Mouse (Mus musculus) frontal cortex, postnatal 36 days (tissue): ENCODE measurements at regions not wholly inside any gene's neighbourhood (a gene's known extent, or its start where the extent isn't known, plus 50 kb on each side); places are given as distances from the start of the nearest gene placed in this dataset.
A peak's percentile ranks its signal among the peaks of the same experiment; 100 is the strongest.

ENCODE experiments used
- DNase-seq, 2 experiments: peaks; one replicate each; pipeline ENCODE4 v3.0.0; 2022; ENCODE audit warnings: low spot score in 2 of 2

- peak; percentile 55 to 73 for DNase-seq
Measured at GRCm38 (mm10) chr10:68606848-68607247, 65.2 kb upstream of the Cabcoco1 start.

- no peak for DNase-seq
Measured at GRCm38 (mm10) chr10:68611906-68612305, 70.2 kb upstream of the Cabcoco1 start.

GRCm38 (mm10) chr10:68612727-68613126 is 71.0 kb upstream of the Cabcoco1 start:
- no peak for DNase-seq

- DNase-seq: no peak
Measured at GRCm38 (mm10) chr10:68623786-68624185, 82.1 kb upstream of the Cabcoco1 start.

GRCm38 (mm10) chr10:68625329-68625728 is 83.6 kb upstream of the Cabcoco1 start:
- no peak for DNase-seq

- DNase-seq: no peak
Measured at GRCm38 (mm10) chr10:68625752-68626151, 84.1 kb upstream of the Cabcoco1 start.

- no peak for DNase-seq
Measured at GRCm38 (mm10) chr10:68629486-68629885, 87.8 kb upstream of the Cabcoco1 start.

GRCm38 (mm10) chr10:68633180-68633579 is 90.3 kb upstream of the Tmem26 start:
- DNase-seq: no peak

GRCm38 (mm10) chr10:68652700-68653099 is 70.7 kb upstream of the Tmem26 start:
- no peak for DNase-seq

GRCm38 (mm10) chr10:68655491-68655890 is 68.0 kb upstream of the Tmem26 start:
- DNase-seq: no peak

- DNase-seq: no peak
Measured at GRCm38 (mm10) chr10:68666094-68666493, 57.4 kb upstream of the Tmem26 start.

GRCm38 (mm10) chr10:68669330-68669729 is 54.1 kb upstream of the Tmem26 start:
- no peak for DNase-seq

GRCm38 (mm10) chr10:68669992-68670391 is 53.5 kb upstream of the Tmem26 start:
- peak; percentile 6 to 15 for DNase-seq

GRCm38 (mm10) chr10:68672291-68672690 is 51.2 kb upstream of the Tmem26 start:
- DNase-seq: no peak

GRCm38 (mm10) chr10:68673102-68673872 is 50.2 kb upstream of the Tmem26 start:
- DNase-seq: no peak
